Mouse (Mus musculus) skeletal muscle tissue, adult 2 months (tissue): Measurements from ENCODE around the gene Thra.
A peak's percentile ranks its signal among the peaks of the same experiment; 100 is the strongest.

Source experiments
- DNase-seq: peaks from one replicate; pipeline ENCODE4 v3.0.0-alpha.2; 2012; ENCODE audit warnings: low read depth, low spot score

The Thra gene

DNA sequence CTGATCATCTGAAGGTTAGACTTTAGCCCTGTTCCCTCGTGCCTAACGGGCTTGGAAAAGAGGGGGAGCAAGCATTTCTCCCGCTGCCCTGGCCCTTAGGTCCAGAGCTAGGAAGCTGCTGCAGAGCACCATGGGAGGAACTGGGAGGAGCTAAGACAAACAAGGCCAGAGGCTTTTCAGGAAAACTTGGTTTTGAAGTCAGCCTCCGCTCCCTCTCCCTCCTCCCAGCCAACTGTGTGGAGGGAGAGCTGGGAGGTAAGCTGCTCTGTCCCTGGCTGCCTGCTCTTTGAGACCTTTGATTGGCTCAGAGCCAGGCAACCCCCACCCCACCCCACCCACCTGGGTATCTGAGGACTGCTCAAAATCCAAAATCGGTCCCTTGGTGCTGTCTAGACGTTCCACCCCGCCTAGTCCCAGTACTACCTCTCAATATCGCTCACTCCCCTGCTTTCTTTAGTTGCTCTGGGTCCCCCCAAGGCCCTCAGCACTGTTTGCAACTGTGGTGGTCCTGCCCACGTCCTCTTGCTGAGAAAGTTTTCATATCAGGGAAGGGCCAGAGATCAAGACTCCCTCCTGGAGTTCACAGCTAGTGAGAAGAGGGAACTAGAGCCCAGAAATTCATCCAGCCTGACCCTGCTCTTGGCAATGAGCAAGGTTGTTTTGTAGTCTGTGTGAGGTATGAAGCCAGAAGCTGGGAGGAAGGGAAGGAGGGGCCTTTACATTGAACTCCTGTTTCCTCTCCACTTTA is 36.6 kb downstream of the Thra start:
- peak; percentile 86 for DNase-seq

- DNase-seq = no peak
Measured at GRCm38 (mm10) chr11:98777888-98778287, 37.5 kb downstream of the Thra start.

DNA sequence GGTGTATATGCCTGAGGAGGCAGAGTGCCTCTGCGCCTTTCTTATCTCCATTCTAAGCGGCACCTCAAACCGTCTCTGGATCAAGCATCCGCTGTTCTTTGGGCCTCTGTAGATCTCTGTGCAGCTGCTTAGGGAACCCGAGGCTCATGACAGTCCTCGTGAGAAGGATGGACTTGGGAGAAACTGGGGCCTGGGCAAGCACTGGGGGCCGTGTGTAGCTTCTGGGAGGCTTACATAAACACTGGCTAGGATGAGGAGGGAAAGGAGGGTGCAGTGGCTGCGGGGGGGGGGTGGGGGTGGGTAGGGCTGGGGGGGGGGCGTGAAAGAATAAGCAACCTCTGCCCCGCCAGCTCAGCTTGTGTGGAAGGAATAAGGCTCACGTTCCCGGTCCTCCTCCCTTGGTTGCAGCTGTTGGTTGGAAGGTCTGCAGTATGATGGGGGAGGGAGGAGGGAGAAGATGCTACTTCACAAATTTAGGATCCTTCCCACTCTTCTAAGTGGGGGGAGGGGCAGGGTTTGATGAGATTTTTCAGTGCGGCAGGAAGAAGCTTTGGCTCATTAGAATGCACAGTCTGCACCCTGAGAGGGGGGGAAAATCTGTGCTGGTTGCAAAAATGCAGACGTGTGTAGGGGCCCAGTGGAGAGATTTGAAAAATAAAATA is 41.5 kb downstream of the Thra start:
- DNase-seq = peak; percentile 95

DNA sequence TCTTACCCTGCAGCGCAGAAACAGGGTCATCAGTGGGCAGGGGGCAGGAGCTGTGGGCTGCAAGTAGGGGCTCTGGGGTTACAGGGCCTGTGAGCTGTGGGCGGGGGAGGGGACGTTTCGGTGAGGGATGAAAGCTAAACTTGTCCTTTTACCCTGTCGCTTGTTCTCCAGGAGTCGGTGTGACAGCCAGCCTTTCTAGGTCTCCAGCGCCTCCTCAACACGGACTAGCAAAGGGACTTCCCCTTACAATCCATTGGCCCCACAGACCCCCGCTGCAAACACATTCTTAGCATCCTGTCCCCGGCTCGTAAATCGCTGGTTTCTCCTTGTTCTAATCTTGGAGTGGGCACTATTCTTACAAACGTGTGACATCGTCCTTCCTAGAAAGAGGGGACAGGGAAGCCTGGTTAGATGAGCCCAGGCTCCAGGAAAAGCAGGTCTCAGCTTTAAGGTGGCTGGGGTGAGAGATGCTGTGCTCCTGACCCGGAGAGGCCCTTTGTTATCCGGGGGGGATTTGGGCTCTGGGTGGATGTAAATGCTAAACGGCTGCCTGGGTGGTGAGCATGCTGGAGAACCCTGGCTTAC is 42.3 kb downstream of the Thra start:
- peak; percentile 40 for DNase-seq

DNA sequence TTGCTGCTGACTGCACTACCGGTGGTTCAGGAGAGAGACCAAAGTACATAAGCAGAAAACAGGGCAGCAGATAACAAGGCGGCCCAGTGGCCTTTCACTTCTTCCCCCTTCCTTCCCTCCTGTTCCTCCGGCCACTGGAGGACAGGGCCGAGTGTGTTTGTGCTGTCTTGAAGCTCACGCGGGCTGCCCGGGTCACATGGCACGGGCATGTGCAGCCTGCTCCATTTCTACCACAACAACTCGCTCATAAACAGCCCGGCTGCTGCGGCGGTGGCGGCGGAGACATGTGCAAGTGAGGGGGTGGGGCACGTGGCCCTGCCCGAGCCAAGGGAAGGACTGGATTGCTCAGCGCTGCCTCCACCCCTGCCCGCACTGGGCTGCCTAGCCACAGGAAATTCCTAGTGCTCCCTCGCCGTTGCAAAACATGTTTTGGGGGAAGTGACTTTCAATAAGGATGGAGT is 42.8 kb downstream of the Thra start:
- DNase-seq = peak; percentile 100

DNA sequence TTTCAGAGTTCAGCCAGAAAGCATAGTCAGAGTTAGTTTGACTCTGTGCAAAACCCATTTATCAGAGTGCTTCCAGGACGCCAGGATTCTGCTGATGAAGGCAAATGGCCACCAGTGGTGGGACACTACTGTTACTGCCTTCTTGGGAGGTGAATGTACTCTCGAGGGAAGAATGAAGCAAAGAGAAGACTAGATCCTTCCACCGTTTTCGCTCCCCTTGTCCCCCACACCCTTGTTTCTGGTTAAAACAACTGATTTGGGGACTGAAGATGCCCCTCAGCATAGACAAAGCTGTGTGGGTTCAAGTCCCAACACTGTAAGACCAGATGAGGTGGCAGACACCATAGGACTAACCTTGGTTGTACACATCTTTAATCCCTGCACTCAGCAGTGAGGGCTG is 43.7 kb downstream of the Thra start:
- no peak for DNase-seq

DNA sequence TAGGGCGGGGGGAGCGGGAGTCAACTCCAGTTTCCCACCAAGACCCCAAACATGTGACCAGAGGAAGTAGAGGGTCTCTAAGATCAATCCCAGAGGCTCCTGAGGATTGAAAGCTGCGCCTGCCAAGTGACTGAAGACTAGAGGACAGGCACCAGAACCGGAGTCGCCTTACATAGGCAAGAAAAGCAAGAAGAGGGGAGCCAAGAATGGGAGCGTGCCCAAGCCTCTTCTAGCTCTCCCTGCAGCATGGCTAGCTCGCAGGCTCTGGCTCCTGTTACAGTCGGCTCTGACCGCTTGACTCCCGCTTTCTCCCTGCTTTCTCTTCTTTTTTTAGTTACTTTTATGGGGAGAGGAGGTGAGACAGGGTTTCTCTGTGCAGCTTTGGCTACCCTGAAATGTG is 44.8 kb downstream of the Thra start:
- peak; percentile 88 for DNase-seq

DNA sequence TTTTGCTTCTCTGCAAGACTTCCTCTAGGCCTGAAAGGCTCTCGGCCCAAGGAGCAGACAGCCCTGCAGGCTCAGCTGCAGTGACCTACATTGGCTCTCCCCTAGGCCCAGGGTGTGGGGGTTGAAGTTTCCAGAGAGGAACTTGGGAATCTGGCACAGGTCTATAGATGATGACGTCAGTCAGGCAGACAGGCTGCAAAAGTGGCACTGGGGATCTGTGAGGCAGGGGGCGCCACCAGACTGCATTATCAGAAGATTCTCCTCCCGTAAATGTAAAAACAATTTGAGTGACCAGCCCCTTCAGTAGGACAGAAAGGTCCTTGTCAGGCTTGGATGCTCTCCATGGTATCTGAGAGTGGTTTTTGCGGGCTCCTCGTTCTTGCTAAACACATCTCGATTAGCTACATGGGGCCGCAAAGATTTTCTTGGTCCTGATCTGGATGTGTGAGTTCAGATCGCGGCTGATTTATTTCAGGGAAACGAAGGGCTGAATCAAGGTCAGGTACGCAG is 45.4 kb downstream of the Thra start:
- DNase-seq = peak; percentile 96

DNA sequence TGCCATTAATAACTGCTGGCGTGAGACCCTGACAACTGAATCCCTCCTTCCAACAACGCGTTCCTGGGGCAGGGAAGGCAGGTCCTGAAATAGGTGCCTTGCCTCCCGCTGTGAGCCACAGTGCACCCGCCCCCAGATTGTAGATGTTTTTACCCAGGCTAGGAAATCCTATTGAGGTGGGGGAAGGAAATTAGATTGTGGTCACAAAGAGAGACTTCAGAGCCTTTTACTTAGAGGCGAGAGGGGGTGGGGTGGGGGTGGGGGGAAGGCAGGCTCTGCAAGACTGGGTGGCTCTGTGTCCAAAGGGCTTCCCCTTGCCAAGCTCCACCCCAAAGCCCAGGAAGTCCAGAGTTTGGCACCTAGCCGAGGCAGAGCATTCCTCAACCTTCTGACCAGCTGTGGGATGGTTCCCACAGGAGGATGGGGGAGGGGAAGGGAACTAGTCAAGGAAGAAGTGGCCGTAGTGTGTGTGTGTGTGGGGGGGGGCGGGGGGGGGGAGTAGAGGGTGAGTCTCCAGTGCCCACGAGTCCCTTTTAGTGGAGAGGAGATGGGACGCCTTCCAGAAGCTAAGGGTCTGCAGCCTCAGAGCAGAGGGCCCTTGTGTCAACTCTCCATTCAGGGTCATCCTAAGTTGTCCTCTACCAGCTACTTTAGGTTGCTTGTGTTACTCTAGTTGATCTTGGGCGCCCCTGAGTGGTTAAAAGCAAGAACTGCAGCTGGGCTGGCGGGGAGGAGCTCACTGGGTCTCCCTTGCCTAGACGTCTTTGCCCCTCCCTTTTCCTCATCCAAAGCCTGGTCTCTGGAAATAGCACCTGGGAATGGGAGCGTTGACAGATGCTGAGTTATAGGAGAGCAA is 46.1 kb downstream of the Thra start:
- peak; percentile 98 for DNase-seq

DNA sequence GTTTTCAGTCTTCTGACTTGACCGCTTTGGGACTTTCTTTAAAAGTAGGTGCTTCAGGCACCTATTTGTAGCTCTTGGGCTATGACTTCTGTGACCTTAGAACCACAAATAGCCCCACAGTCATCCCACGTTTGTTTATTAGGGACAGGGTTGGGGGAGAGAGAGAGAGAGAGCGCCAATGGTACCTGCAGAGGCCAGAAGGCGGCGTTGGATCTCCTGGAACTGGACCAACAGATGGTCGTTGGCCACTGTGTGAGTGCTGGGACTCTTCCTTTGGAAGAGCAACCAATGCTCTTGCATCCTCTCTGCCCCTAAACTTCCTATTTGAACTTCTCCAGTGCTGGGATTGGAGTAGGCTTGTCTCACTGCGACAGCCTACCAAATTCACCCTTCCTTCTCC is 46.8 kb downstream of the Thra start:
- no peak for DNase-seq

DNA sequence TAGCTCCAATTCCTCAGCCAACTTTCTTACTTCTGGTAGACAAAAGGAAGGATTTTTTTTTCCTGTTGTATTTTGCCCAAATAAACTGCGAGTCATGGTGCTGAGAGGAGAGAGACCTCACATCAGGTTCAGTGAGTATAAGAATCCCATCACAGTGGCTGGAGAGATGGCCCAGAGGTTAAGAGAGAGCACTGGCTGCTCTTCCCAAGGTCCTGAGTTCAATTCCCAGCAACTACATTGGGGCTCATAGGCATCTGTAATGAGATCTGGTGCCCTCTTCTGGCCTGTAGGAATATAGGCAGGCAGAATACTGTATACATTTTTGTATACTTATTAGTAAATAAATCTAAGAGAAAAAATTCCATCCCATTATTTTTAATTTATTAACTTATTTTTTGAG is 47.3 kb downstream of the Thra start:
- no peak for DNase-seq

DNA sequence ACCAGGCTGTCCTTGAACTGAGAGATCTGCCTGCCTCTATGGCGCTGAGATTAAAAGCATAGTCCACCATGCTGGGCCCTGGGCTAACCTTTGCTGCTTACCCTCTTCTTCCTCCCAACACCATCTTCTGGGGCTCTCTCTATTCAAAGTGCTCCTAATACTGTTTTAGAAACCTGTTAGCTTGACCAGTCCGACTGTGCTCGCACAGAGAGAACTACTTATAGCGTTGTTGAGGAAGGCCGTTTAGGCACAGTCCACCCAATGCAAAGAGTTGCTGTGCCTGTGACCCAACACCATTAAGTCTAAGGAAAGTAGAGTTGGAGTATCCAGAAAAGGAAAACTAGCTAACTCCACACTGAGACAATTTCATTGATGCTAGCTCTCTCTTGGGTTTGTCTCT is 47.7 kb downstream of the Thra start:
- no peak for DNase-seq

- peak; percentile 95 for DNase-seq
Measured at GRCm38 (mm10) chr11:98788550-98789218, 48.2 kb downstream of the Thra start.

DNA sequence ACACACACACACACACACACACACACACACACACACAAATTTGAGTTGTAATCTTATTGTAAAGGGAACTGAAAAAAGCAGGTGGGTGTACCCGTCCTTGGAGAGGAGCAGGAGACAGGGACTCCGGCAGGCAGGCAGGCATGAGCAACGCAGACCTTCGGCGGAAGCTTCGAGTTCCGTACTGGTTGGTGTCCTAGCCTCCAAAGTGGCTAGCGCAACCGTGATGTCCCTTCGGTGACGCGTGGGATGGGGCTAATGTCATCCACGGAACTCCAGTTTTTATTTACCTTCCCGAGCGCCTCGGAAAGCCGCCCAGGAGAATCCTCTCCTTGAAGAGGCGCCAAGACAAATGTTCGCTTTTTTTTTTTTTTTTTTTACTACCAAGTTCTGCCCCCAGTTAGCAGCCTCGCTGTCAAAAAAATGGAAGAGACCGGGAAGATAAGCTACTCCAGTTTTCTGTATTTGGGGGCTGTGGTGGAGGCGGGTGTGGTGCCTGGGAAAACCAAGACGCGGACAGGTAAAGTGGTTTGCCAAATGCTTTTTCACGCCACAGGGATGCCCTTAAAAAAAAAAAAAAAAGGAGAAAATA is 48.9 kb downstream of the Thra start:
- DNase-seq = no peak

DNA sequence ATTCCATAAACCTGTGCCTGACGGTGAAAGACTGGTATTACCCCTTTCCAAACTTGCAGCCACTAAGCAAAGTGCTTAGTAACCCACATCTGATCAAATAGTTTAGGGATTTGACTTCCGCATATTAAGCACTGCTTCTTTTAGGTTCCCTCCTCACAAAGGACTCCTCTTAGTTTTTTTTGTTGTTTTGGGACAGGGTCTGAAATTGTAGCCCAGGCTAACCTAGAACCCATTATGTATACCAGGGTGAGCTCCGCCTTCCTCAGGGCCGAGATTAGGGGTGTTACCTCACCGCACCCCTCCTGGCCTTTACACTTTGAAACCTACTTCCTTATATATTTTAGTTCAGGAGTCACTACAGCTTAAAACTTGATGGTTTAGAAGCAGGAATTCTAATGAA is 49.4 kb downstream of the Thra start:
- DNase-seq = no peak

DNA sequence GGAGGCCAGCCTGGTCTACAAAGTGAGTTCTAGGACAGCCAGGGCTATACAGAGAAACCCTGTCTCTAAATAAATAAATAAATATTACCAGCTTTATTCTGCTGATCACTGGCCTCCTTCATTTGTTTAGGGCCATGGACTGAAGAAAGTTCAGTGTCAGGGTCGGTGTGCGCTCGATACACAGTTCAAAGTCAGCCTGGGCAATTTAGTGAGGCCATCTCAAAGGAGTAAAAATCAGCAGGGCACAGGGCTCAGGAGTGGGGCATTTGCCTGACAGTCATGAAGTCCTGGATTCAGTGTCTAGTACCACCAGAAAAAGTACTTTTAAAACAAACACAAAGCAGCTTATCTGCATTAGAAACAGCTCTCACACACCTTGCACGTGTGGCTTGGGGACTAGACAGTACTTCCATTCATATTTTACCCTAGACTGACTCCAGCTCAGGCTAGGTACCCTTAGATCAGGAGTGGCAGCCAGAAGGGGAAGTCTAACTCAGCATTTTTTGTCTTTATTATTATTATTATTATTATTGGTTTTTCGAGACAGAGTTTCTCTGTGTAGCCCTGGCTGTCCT is 50.3 kb downstream of the Thra start:
- DNase-seq = no peak

DNA sequence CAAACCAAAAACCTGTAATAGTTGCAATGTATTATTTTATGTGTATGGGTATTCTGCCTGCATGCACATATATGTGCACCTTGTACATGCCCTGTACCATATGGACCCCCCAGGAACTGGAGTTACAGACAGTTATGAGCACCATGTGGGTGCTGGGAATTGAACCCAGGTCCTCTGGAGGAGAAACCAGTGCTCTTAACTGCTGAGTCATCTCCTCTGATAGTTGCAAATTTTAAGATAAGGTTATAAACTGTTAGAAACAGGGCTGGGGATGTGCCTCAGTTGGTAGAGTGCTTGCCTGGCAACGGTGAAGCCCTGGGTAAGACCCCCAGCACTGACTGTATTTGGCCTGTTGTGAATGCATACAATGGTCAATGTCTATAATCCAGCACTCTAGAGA is 51.0 kb downstream of the Thra start:
- DNase-seq = no peak

DNA sequence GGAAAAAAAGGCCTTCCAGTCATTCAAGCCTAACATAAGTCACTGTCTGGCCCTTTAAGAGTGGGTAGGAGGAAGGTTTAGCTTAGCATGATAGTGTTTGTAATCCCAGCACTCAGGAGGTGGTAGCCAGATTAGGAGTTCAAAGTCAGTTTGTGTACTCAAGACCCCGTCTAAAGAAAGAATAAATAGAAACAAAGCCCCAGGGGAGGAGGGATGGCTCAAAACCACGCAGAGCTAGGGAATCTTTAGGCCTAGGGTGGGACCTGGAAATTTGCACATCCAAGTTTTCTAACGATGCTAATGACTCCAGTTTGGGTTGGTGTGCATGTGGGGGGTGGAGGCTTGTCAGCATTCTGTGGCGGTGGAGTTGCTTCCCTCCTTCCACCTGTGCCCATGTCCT is 51.6 kb downstream of the Thra start:
- DNase-seq = no peak

GRCm38 (mm10) chr11:98794469-98795014 is 54.1 kb downstream of the Thra start:
- DNase-seq = peak; percentile 69

- peak; percentile 89 for DNase-seq
Measured at GRCm38 (mm10) chr11:98795015-98795713, 54.7 kb downstream of the Thra start, which contains the start of gene Msl1. TSS of gene Msl1 (plus strand) at chr11:98795516.
